Mouse (Mus musculus) G1E (cell line): ENCODE data around the gene Kcns1. TPM values are rescaled to one million over a fixed set of nuclear protein-coding genes. Genes with fewer than 3 reads are reported as not detected.

Source experiments
- ATAC-seq: 2 replicates; pipeline ENCODE4 v1.8.0; 2016; ENCODE audit warnings: mild to moderate bottlenecking; ENCODE audit not compliant: insufficient number of reproducible peaks, poor library complexity, low FRiP score, severe bottlenecking; ENCODE audit errors: extremely low read depth
- DNase-seq: peaks from one replicate; pipeline ENCODE4 v3.0.0; 2012; ENCODE audit warnings: low spot score
- H3K27me3 ChIP-seq: 2 replicates; pipeline ENCODE4 v1.6.1; 2012; ENCODE audit warnings: mild to moderate bottlenecking, low read length, inconsistent platforms; ENCODE audit not compliant: insufficient read depth
- H3K36me3 ChIP-seq: replicated peaks from 2 replicates; pipeline ENCODE3; 2012; ENCODE audit warnings: mild to moderate bottlenecking, inconsistent platforms
- H3K4me1 ChIP-seq: 2 replicates; pipeline ENCODE4 v1.6.1; 2012; ENCODE audit warnings: low read depth, low read length, inconsistent platforms, mixed read lengths; ENCODE audit not compliant: insufficient read depth
- H3K4me3 ChIP-seq: 2 replicates; pipeline ENCODE4 v1.5.1; 2012; ENCODE audit warnings: low read depth, mild to moderate bottlenecking, inconsistent platforms, low read length, moderate library complexity, mixed read lengths
- H3K9me3 ChIP-seq: replicated peaks from 2 replicates; pipeline ENCODE4 v1.6.1; 2012; ENCODE audit warnings: inconsistent platforms
- CTCF ChIP-seq: IDR thresholded peaks from 2 replicates; pipeline ENCODE4 v1.5.1; 2012; ENCODE audit warnings: low read depth, low read length, inconsistent platforms, mixed read lengths
- GATA1 ChIP-seq: IDR thresholded peaks from 2 replicates; pipeline ENCODE4 v1.6.1; 2012; ENCODE audit warnings: borderline replicate concordance, low read length, inconsistent platforms, mixed read lengths
- GATA2 ChIP-seq: IDR thresholded peaks from 2 replicates; pipeline ENCODE4 v1.6.1; 2012; ENCODE audit warnings: low read depth, low read length, inconsistent platforms, borderline replicate concordance
- POLR2AphosphoS5 ChIP-seq: IDR thresholded peaks from 2 replicates; pipeline ENCODE4 v1.6.1; 2012; ENCODE audit warnings: low read depth, low read length, inconsistent platforms; ENCODE audit not compliant: insufficient replicate concordance
- TAL1 ChIP-seq: conservative IDR thresholded peaks from 2 replicates; pipeline ENCODE4 v1.6.1; 2012; ENCODE audit warnings: low read depth, low read length, inconsistent platforms, mixed read lengths
- polyA plus RNA-seq: library from polyadenylated mRNA; stranded (reverse); fragments of >175 nt; gene quantifications from 2 replicates; pipeline ENCODE4 v1.2.3, GENCODE M21; 2012
- total RNA-seq, 2 experiments: library from RNA; stranded (forward) in 1 of 2; stranded (reverse) in 1 of 2; fragments of 200-1000 nt in 1 of 2; fragments of >200 nt in 1 of 2; fragmentation: Nextera tagmentation in 1 of 2; gene quantifications; 2 replicates each; pipeline ENCODE4 v1.2.3; 2014 to 2017

The Kcns1 gene
- total and polyA plus RNA-seq, 3 experiments, result not detected

- Histone ChIP-seq H3K4me1 (no peaks in the 10 kb centered on the region), H3K27me3 (peaks cover 8% of the 10 kb centered on the region), H3K9me3 (no peaks in the 10 kb centered on the region), H3K4me3 (no peak overlapping the region), H3K36me3 (no peaks in the 10 kb centered on the region)
- ATAC-seq (no peak), DNase-seq (no peak)
- TF ChIP-seq GATA1 (no peak), GATA2 (no peak), POLR2AphosphoS5 (no peak)
These were observed 4.9 kb upstream of the Kcns1 start for GRCm38 (mm10) chr2:164175850-164176249.

DNA sequence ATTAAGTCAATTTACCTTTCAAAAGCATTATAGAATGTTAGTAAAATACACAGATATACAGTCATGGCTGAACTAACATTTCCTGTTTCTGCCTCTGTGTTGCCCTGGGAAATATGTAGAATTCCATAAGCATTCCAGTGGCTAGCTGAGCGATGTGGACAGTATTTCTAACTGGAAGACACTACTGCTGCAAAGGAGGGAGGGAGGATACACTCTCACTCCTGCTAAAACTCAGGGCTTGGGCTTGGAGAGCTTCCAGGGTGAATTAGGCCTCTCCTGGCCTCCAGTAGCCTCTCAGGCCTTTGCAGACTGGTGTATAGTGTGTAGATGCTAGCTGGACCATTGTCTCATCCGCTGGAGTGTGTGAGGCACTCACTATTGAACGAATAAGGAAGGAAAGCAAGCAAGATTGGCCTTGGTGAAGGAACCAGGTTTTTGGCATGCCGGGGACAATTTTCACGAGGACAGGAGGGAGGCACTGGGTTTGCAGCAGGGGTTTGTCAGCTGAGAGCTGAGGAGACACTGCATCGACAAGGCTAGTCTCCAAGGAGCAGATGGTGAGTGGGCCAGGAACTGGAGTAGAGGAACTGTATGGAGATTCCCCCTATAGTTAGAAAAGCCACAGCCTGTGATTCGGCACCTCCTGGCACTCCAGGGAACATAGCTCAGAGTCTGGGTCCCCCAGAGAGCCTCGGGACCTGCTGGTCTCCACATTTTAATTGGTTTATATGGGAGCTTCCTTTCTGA lies 3.9 kb upstream of the Kcns1 start:
- H3K4me3 ChIP-seq, result no peak overlapping the region
- DNase-seq (no peak), ATAC-seq (no peak)
- no peaks in the 10 kb centered on the region for H3K9me3 ChIP-seq
- peaks cover 8% of the 10 kb centered on the region for H3K27me3 ChIP-seq
- H3K4me1 ChIP-seq, result no peaks in the 10 kb centered on the region
- no peak for TF ChIP-seq CTCF
- no peak for TF ChIP-seq TAL1
- no peak for TF ChIP-seq POLR2AphosphoS5
- no peaks in the 10 kb centered on the region for H3K36me3 ChIP-seq

- Histone ChIP-seq H3K27me3 (peaks cover under 1% of the 10 kb centered on the region), H3K9me3 (peaks cover 1% of the 10 kb centered on the region; the same call in 1 of the 2 replicates), H3K4me1 (no peaks in the 10 kb centered on the region), H3K36me3 (no peaks in the 10 kb centered on the region), H3K4me3 (no peak overlapping the region)
- TF ChIP-seq POLR2AphosphoS5 (no peak), TAL1 (no peak), GATA2 (no peak), GATA1 (no peak), CTCF (no peak)
- ATAC-seq (no peak), DNase-seq (no peak)
These were observed 2.5 kb upstream of the Kcns1 start for GRCm38 (mm10) chr2:164173394-164173793.

DNA sequence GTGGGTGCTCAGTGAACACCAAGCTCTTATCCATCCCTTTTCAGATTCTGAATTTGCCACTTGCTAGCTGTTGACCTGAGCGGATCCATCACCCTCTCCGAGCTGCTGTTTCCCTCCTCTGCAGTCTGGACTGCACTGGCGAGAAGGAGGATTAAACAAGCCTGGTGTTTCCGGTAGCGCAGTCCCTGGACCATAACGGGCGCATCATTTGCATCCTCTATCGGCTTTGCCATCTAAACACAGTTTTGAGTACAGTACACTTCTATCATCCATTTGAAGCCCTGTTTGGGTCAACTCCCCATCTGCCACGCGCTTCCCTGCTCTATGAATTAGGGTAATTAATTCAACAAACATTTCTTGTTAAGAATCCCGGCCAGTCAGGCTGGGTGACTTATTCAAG lies 587 bp downstream of the Kcns1 start:
- peaks cover 7% of the 10 kb centered on the region for H3K9me3 ChIP-seq
- H3K4me1 ChIP-seq, result no peaks in the 10 kb centered on the region
- H3K27me3 ChIP-seq, result peaks cover 3% of the 10 kb centered on the region
- DNase-seq (no peak), ATAC-seq (no peak)
- TF ChIP-seq GATA2 (no peak), CTCF (no peak), TAL1 (no peak), GATA1 (no peak), POLR2AphosphoS5 (no peak)
- H3K4me3 ChIP-seq, result no peak overlapping the region
- H3K36me3 ChIP-seq, result no peaks in the 10 kb centered on the region

- H3K4me3 ChIP-seq, result no peak overlapping the region
These were observed 2.4 kb downstream of the Kcns1 start for GRCm38 (mm10) chr2:164168571-164168946.

DNA sequence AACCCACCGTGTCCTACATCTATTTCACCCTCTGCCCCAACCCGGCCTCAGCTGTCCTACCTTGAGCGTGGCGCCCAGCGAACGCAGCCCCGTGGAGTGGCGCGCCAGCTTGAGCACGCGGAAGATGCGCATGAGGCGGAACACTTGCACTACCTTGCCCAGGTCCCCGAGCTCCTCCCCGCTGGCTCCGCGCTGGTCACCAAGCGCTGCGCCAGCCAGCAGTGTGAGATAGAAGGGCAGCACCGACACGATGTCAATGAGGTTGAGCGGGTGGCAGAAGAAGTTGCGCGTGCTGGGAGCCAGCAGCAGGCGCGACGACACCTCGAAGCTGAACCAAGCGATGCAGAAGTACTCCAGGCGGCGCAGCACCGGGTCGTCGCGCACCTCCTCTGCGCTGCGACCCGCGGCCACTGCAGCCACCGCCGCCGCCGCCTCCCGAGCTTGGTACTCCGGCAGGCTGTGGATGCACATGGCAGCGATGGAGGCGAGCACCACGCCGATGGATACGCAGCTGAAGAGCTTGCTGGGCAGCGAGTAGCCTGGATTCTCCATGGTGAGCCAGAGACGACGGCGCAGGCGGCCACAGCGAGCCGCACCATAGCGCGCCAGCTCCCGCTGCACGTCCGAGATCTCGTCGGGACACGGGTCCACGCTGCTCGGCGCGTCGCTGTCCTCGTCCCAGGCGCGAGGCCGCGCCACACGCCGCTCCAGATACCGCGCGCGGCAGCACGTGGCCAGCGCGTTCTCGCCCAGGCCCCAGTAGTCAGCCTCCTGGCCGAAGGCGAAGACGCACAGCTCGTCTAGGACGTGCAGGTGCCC lies 3.0 kb downstream of the Kcns1 start:
- TF ChIP-seq TAL1 (no peak), GATA1 (no peak), CTCF (no peak), GATA2 (no peak), POLR2AphosphoS5 (no peak)
- Histone ChIP-seq H3K36me3 (no peaks in the 10 kb centered on the region), H3K4me3 (no peak overlapping the region; the same call in 1 of the 2 replicates), H3K9me3 (peaks cover 7% of the 10 kb centered on the region), H3K4me1 (no peaks in the 10 kb centered on the region), H3K27me3 (peaks cover 3% of the 10 kb centered on the region; the same call in 1 of the 2 replicates)
- DNase-seq, result no peak
- ATAC-seq, result no peak

More at GRCm38 (mm10) chr2:164168571-164168946, 2.4 kb downstream of the Kcns1 start:
- TF ChIP-seq GATA1 (no peak), GATA2 (no peak), TAL1 (no peak), CTCF (no peak), POLR2AphosphoS5 (no peak)
- Histone ChIP-seq H3K9me3 (peaks cover 7% of the 10 kb centered on the region), H3K27me3 (peaks cover 3% of the 10 kb centered on the region; the same call in 1 of the 2 replicates), H3K36me3 (no peaks in the 10 kb centered on the region), H3K4me1 (no peaks in the 10 kb centered on the region)
- no peak for ATAC-seq
- no peak for DNase-seq
